Mouse (Mus musculus) olfactory bulb, adult 2 months (tissue): Measurements from ENCODE around the gene Ciz1. TPM values are rescaled to one million over a fixed set of nuclear protein-coding genes. Genes with fewer than 3 reads are reported as not detected.
A peak's percentile ranks its signal among the peaks of the same experiment; 100 is the strongest.

ENCODE experiments used
- H3K27ac ChIP-seq: fragments of 200-500 bp; 2 replicates; pipeline ENCODE4 v1.5.1; 2012; ENCODE audit warnings: low read depth, low read length; ENCODE audit not compliant: insufficient read depth
- H3K4me1 ChIP-seq: fragments of 200-500 bp; 2 replicates; pipeline ENCODE4 v1.6.1; 2012; ENCODE audit warnings: low read length; ENCODE audit not compliant: control insufficient read depth, insufficient read depth
- H3K4me3 ChIP-seq: fragments of 200-500 bp; 2 replicates; pipeline ENCODE4 v1.5.1; 2012; ENCODE audit warnings: mild to moderate bottlenecking, low read depth, low read length, moderate library complexity; ENCODE audit not compliant: insufficient read depth
- CTCF ChIP-seq: fragments of 200-500 bp; IDR thresholded peaks from 2 replicates; pipeline ENCODE4 v1.5.1; 2012; ENCODE audit warnings: low read depth, mild to moderate bottlenecking, low read length, moderate library complexity; ENCODE audit not compliant: insufficient read depth
- POLR2A ChIP-seq: fragments of 200-500 bp; IDR thresholded peaks from 2 replicates; pipeline ENCODE4 v1.6.1; 2012; ENCODE audit warnings: mild to moderate bottlenecking, low read depth, low read length, moderate library complexity; ENCODE audit not compliant: insufficient read depth
- WGBS: fragments of 180-500 bp; shearing (Covaris S2); methylation state at CpG from one replicate; pipeline ENCODE4 v1.1.7; 2018; 5-methylcytosine and 5-hydroxymethylcytosine counted together
- polyA plus RNA-seq: library from polyadenylated mRNA; stranded (reverse); fragments of >200 nt; gene quantifications from 2 replicates; pipeline ENCODE4 v1.2.4, GENCODE M21; 2012; ENCODE audit warnings: low replicate concordance; ENCODE audit not compliant: missing spikeins, insufficient read depth, insufficient read length

The Ciz1 gene
- polyA plus RNA-seq, 1 experiment = not detected

- Histone ChIP-seq H3K4me1 (peaks cover 17% of the 10 kb centered on the region), H3K4me3 (no peak overlapping the region), H3K27ac (no peak overlapping the region)
- TF ChIP-seq CTCF (no peak), POLR2A (no peak)
- WGBS = 87% methylated on average over 18 of the region's 18 CpGs
These were observed 41.9 kb upstream of the Ciz1 start for GRCm38 (mm10) chr2:32310096-32310845.

GRCm38 (mm10) chr2:32311443-32312317 is 40.4 kb upstream of the Ciz1 start:
- 18% methylated on average over 41 of the region's 42 CpGs for WGBS
- H3K4me1 ChIP-seq = peaks cover 21% of the 10 kb centered on the region
- peak overlapping the region; percentile 24; the same call in 1 of the 2 replicates for H3K4me3 ChIP-seq
- TF ChIP-seq POLR2A (no peak), CTCF (no peak)
- peak overlapping the region; percentile 2; the same call in 1 of the 2 replicates for H3K27ac ChIP-seq

GRCm38 (mm10) chr2:32312318-32312964 is 39.7 kb upstream of the Ciz1 start:
- peaks cover 28% of the 10 kb centered on the region for H3K4me1 ChIP-seq
- WGBS = 8% methylated on average over 55 of the region's 56 CpGs
- H3K4me3 ChIP-seq = peak overlapping the region; percentile 28
- TF ChIP-seq CTCF (no peak), POLR2A (no peak)
- H3K27ac ChIP-seq = no peak overlapping the region

GRCm38 (mm10) chr2:32314831-32315230 is 37.3 kb upstream of the Ciz1 start:
- H3K27ac ChIP-seq = no peak overlapping the region
- TF ChIP-seq CTCF (no peak), POLR2A (no peak)
- no peak overlapping the region for H3K4me3 ChIP-seq
- H3K4me1 ChIP-seq = peaks cover 46% of the 10 kb centered on the region
- WGBS = 93% methylated on average over 14 of the region's 14 CpGs

- no peak overlapping the region; the same call in 1 of the 2 replicates for H3K27ac ChIP-seq
- 19% methylated on average over 8 of the region's 8 CpGs for WGBS
- TF ChIP-seq CTCF (no peak), POLR2A (no peak)
- H3K4me1 ChIP-seq = peaks cover 51% of the 10 kb centered on the region
- H3K4me3 ChIP-seq = no peak overlapping the region
These were observed 36.4 kb upstream of the Ciz1 start for GRCm38 (mm10) chr2:32315751-32316150.

- peaks cover 47% of the 10 kb centered on the region for H3K4me1 ChIP-seq
- no peak overlapping the region for H3K4me3 ChIP-seq
- TF ChIP-seq POLR2A (no peak), CTCF (no peak)
- WGBS = 59% methylated on average over 20 of the region's 20 CpGs
- H3K27ac ChIP-seq = peak overlapping the region; percentile 46; the same call in 1 of the 2 replicates
These were observed 35.1 kb upstream of the Ciz1 start for GRCm38 (mm10) chr2:32316887-32317656.

GRCm38 (mm10) chr2:32317791-32318417 is 34.2 kb upstream of the Ciz1 start:
- TF ChIP-seq POLR2A (no peak), CTCF (no peak)
- Histone ChIP-seq H3K27ac (peak overlapping the region; percentile 46; the same call in 1 of the 2 replicates), H3K4me1 (peaks cover 43% of the 10 kb centered on the region), H3K4me3 (no peak overlapping the region)
- WGBS = 15% methylated on average over 19 of the region's 19 CpGs
